Mouse (Mus musculus): ENCODE results near the gene Taco1.

Taco1 gene

GRCm38 (mm10) chr11:106061311-106061710, 4.5 kb upstream of the Taco1 start:
- no peak for DNase-seq (ENCODE audit: low spot score in 2 of 2)

DNA sequence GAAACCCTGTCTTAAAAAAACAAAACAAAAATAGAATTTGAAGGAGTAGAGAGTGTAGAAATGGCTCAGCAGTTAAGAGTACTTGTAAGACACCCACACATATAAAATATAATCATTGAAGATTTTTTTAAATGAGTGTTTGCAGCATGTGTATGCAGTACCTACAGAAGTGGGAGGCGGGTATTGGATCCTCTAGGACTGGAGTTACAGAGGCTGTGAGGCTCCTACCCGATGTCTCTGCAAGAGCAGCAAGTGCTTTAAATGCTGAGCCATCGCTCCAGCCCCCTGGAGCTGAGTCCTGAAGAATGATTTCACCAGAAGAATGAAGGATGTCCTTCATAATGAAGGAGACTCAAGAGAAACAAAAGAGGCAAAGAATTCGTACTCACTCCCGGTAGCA, 2.1 kb upstream of the Taco1 start:
- no peak for DNase-seq (ENCODE audit: low spot score in 2 of 2)

DNA sequence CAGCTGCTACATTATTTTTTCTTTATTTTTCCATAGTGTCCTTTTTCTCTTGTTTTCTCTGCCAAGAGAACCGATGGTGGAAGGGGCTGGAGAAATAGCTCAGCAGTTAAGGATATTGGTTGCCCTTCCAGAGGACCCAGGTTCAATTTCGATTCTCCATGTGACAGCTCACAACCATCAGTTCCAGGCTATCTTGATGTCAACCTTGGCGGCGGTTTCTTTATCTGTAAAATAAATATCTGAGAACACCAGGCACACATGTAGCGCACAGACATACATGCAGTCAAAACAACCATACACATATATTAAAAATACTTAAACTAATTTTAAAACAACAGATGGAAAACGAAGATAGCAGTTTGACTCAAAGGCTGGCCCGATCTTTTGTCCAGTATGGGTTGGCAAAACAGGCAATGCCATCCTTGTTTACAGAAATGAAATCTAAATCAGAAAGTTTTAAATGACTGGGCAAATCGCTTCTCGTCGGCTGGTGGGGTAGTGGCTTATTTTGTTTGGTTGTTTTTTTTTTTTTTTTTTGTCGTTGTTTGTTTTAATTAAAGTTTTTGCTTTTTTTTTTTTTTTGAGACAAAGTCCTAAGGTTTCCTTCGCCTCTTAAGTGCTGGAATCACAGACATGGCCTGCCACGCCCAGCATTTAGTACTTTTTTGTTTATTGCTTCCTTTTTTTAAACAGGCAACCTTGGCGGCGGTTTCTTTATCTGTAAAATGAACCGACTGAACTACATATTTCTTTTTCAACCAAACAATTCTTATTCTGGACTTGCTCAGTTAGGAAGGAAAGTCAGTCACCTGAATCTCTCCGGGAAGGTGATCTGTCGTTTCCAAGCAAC, 563 bp upstream of the Taco1 start:
- no peak for DNase-seq (ENCODE audit: low spot score in 2 of 2)

GRCm38 (mm10) chr11:106066616-106067015, 755 bp downstream of the Taco1 start:
- DNase-seq (ENCODE audit: low spot score in 2 of 2), result peak in 1 of 2 experiments; percentile 47

- DNase-seq (ENCODE audit: low spot score in 2 of 2), result no peak
These were observed 7.9 kb downstream of the Taco1 start for GRCm38 (mm10) chr11:106073774-106074173.

DNA sequence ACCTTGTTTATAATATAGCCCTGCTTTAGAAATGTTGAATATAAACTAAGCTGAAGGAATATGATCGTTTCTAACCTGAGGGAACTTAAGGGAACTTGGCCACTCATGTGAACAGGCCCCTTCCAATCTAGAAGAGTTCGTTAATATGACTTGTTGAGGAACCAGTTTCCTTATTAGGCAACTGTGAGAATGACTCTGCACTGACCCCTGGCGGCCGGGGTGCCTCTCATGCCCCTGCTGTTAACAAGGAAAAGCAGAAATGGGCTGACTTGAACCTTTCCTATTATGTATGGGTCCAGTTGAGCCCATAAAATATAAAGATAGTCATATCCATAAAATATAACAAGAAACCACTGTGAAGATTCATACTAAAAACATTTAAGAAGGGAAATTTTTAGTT, 10.5 kb downstream of the Taco1 start:
- DNase-seq (ENCODE audit: low spot score in 2 of 2), result peak in 1 of 2 experiments; percentile 61

DNA sequence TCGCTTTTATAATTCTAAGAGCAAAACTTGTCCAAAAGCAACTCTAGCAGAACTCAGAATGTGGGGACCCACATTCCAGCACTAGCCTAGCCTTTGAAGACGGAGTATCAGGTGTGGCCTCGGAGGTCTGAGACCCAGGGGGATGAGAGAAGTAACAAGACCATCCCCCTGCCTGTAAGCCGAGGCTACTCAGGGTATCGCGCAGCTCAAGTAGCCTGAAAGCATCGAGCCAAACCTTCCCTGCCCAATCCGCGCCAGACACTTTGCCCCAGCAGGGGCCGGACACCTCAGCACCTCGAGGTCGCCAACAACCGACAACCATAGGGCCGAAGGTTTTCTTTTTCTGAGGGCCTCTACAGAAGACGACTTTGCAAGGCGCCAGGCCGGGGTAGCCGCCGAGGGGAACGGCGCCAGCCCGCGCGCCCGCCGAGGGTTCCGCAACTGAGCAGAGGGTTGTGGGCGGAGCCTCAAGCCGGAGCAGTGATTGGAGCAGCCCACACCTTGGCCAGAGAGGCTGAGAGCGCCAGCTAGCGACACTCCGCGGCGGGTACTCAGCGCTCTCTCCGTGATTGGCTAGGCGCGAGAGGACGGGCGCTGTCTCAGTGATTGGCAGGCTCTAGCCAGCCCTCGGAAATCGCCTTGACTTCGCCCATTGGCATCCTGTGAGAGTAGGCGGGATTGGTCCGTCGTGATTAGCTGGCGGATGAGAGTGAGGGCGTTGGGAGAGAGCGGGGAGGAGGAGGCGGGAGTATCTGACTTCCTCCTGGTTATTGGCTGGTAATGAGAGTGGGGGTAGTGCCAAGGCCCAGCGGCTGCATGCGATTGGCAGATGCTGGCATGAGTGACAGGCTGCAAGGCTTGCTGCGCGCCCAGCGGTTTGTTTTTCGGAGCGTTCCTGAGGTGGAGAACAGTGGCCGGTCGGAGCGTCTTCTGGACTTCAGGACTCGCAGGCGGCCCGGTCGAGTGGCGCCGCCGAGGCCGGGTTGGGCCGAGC, 18.1 kb downstream of the Taco1 start, which contains the start of gene Map3k3:
Gene Map3k3, plus strand, starts transcription at position 906 of the 994 bp plus-strand sequence.
- peak; percentile 97 to 99 for DNase-seq (ENCODE audit: low spot score in 2 of 2)

DNA sequence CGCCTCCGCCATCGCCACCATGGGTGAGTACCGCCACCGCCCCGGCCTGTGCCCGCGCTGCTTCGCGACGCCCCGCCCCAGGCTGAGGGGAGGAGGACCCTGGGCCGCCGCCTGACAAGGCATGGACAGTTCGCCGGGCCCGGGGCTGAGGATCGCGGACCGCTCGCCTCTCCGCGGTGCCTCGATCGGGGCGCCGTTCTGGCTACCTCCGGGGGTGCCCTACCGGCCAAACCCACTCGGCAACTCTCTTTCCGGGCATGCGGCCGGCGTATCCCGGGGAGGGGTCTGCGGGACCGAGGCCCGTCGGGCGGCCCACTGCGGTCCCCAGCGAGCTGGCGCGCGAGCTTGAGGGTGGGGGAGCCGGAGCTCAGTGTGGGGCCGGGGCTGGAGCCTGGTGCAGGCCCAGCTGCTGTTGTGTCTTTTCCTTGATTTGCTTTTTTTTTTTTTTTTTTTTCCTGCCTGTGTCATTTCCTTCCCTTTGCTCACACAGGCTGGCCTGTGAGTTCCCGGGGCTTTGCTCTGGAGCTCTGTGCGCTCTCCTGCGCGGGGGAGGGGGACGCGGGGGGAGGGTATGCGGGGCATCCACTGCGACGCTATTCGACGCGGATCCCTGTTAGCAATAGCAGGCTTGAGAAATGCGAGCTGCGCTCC, 19.2 kb downstream of the Taco1 start:
- DNase-seq (ENCODE audit: low spot score in 2 of 2), result peak; percentile 42 to 73

DNA sequence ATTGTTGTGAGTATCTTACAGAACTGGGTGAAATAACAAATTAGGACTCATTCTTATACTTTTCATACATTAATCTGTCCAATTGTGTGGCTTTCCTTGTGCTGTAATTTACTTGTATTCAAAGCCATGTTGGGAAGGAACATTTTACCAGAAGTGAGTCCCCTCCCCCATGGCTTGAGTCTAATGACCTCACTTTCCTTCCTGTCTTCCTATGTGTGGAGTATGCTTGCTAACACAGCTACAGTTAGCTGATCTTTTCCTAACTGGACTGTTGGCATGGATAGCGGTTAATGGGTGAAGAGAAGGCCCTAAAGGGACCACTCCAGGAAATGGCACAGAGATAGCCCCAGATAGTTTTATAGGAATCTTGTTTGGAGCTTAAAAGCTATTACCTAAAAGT, 32.4 kb downstream of the Taco1 start:
- DNase-seq (ENCODE audit: low spot score in 2 of 2), result no peak

DNA sequence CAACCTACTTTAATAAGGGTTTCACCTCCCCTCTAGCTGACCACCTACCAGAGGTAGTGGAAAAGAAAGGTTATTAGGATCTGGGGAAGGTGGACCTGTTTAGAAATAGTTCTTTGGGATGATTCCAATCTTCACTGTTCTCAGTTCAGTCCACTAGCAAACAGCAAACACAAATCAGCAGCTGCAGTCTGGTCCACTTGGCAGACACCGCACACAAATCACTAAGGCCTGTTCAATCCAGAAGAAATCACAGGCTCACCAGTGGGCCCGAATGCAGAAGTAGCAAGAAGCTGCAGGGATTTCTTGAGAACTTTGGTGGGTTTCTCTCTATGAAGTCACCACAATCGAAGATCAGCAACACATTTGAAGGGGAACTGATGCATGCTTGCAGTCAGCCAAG, 37.0 kb downstream of the Taco1 start:
- no peak for DNase-seq (ENCODE audit: low spot score in 2 of 2)

GRCm38 (mm10) chr11:106106047-106106587, 40.3 kb downstream of the Taco1 start:
- no peak for DNase-seq (ENCODE audit: low spot score in 2 of 2)

DNA sequence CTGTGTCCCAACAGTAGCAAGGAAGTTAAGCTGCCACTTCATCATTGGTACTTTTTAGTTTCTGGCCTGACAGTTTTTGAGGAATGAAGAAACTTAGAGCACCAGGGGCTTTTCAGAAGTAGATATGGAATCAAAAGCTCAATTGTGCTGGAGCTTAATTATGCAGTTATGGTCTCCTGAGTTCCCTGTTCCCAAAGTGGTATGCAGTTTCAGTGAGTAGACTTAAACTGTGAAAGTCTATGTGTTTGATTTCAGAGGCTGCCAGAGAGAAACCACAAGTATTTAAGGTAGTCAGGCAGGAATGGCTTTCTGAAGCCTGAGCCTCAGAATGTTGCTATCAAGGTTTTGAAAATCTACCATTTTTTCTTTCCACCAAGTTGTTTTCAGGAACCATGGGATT, 45.8 kb downstream of the Taco1 start:
- DNase-seq (ENCODE audit: low spot score in 2 of 2), result no peak

DNA sequence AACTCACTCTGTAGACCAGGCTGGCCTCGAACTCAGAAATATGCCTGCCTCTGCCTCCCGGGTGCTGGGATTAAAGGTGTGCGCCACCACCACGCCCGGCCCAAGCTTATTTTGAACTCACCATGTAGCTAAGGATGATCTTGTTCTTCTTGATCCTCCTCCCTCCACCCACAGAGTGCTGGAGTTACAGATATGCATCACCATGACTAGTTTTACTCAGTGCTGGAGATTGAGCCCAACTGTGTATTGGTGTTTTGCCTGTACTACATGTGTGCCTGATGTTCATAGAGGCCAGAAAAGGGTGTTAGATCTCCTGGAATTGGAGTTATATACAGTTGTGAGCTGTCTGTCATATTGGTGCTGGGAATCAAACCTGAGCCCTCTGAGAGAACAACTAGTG, 56.4 kb downstream of the Taco1 start:
- no peak for DNase-seq (ENCODE audit: low spot score in 2 of 2)

- DNase-seq (ENCODE audit: low spot score in 2 of 2), result no peak
These were observed 56.9 kb downstream of the Taco1 start for GRCm38 (mm10) chr11:106122736-106123135.
